Mouse (Mus musculus): Measurements from ENCODE around the gene Krt28.

The Krt28 gene

DNA sequence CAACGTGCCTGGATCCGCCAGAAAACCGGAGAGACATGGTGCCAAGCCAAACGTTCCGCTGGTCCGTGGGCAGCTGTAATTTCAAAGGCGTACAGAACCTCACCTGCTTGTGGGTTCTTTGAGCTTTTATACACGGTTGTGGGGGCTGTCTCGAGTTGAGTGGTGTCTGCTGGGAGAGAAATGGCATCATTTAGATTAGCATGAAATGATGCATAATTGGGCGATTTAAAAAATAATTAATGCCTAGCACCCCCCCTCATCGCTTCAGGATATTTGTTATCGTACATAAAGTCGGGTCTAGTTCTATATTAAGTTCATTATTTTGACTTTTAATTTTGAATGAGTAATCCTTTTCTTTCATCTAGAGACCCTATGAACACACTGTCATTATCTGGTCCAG, at the start of gene Krt28:
Krt28 (minus strand) TSS at position 101 of the 400 bp plus-strand sequence.
- no peak for DNase-seq

DNA sequence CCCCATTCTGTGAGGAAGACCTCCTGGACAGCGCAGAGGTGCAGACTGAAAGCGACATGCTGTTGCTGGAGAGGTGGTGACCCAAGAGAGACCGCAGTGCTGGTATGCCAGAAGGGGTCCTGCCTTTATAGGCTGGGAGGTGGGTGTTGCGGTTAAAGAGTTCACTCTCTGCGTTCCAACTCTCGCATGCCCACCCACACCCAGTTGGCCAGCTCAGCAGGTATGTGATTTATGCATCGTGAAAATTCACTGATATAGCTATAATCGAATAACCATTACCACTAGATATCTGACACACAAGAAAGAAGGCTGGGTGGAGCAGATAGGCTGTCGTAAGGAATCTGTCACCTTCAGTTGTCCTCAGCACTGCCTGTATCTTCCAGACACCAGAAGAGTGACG, 47.5 kb upstream of the Krt28 start, which contains the start of gene Krt12:
Krt12 (minus strand) TSS at position 101 of the 400 bp plus-strand sequence.
- no peak for DNase-seq

DNA sequence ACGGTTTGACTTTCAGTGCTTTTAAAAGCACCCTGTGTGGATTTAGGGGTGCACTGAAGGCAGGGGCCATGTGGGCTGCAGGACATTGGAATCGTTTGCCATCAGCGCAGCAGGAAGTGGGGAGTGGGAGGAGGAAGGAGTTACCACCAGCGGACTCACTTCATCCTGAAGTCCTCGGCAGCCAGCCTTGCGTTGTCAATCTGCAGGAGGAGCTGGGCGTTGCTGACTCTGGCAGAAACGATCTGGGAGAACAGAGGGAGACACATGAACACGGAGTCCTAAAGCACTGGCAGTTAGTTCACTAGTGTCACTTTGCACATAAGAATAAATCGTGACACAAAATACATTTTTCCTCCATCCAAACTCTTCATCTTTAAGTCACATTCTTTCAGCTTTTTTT, 45.9 kb upstream of the Krt28 start:
- DNase-seq: no peak

DNA sequence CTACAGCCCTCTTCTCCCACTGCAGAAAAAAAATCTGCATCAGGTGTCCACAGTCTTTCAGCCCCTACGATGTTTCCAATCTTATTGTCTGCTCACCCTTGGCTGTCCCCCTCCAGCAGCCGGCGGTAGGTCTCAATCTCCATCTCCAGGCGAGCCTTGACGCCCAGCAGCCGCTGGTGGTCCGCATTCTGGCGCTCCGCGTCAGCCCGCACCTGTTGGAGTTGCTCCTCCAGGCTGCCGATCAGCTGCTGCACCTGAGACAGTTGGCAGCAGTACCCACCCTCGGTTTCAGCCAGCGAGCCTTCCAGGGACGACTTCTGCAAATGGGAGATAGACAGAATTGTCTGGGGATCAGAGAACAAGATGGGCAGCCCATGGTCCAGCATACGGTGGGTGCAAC, 43.1 kb upstream of the Krt28 start:
- no peak for DNase-seq

DNA sequence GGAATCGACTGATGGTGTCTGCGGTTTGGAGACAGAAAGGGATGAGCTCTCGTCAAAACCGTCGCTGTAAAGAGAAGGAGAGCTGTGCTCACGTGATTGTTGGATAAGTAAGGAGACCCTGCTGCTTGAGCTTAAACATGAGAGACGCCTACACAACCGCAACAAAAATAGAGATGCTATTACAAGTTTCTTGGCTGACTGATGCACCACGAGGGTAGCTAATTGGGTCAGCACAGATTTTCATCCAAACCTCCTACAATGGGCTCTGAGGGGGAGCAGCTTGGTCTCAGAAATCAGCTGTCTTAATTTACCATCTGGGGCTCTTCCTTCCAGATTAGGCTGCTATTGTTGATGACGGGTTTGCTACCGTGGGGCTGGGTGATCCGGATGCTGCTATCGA, 42.2 kb upstream of the Krt28 start:
- no peak for DNase-seq

DNA sequence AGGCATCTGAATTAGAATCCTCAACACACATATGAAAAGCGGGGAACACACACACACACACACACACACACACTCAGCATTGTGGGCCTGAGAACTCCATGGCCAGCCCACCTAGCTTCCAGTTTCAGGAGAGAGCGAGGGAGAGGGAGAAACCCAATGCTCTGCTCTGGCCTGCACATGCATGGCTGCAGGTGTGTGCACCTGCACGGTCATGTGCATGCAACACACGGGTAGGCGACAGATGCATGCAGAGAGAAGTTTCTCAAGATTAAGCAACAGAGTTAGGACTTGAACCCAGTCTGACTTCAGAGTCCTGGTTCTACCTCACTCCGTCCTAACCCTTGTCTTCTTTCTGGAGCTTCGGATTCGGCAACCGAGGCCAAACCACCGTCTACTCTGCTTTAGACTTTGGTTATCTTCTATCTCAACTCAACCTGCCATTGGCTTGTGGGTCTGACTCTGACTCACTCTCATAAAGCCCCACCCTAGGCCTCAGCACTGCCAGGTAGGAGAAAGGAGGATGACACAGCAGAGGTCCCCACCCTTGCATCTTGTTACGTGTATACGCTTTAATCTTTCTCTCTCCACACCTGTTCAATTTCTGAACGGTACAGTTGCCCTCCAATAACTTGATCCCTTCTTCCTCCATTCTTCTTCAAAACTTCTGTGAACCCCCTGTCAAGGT, 39.9 kb upstream of the Krt28 start:
- DNase-seq: no peak

DNA sequence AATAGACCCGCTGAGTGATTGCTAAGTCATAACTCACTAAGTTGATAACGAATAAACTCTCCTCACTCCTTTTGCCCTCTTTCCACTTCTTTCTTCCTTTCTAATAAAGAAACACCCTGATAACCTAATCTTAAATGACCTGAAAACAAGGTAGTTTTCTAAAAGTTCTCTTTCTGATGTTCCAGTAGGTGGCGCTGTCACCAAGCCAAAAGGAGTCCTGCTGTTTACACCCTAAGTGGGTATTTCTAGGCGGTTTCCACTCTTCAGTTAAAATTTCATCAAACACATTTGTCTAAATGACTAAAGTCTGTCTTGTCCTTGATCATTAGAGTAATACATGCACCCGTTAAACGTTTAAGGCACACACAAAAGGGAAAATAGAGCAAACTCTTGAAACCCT, 38.5 kb upstream of the Krt28 start:
- DNase-seq: no peak

DNA sequence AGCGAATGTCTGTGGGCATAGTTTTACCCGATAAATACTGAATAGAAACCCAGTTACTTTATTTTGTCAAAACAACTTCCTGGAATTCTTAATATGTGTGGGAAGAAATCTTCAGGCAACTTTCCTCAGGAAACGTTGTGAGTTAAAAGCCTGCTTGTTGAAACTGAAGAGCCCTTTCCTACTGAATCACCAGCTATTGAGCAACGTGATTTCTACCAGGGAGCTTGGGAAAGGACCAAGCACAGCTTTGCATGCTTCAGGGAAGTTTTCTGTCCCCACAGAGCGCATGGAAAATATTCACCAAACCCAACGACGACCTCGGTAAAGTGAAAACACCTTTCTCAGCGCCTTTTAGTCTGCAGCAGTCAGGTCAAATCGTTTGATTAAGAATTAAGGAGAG, 31.5 kb upstream of the Krt28 start:
- DNase-seq: no peak

DNA sequence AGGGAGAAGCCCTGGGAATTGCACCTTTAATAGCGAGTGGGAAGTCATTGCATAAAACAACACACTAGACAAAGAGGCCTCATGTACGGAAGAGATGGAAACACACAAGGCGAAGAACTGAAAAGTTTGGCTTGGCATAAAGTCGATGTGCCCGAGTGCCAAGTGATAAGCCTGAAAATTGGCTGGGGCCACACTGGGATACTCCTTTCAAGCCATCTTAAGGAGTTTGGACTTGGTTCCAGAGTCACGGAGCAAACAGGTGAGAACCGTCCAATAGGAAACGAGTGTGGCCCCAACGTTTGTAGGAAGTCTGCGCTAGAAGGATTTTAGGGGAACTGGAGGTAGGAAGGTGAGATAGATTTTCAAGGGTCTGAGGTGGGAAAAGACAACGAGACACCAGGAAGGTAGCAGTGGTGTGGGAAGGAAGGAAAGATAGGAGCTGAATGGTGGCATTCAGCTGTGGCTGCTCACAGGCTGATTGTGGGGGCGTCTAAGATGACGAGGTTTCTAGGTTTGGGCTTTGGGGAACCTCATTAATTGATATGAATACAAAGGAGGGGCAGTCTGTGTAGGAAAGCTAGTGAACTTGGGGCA, 25.4 kb upstream of the Krt28 start:
- DNase-seq: no peak

DNA sequence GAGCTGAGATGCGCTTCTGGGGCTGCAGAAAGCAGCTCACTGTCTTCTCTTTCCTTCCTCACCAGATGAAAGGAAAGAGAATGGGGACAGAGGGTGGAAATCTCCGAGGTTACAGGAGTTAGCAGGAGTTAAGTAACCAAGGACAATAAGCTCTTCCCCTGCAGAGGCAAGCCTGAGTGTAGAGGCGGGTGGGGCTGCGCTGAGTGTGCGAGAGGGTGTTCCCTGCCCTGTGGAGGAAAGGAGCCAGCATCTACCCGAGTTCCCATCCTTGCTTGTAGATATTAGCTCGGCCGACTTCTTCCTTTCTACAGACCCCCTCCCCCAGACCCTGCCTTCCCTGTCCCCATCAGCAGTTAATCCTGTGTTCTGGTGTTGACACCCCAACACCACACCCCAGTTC, 24.1 kb upstream of the Krt28 start:
- no peak for DNase-seq

DNA sequence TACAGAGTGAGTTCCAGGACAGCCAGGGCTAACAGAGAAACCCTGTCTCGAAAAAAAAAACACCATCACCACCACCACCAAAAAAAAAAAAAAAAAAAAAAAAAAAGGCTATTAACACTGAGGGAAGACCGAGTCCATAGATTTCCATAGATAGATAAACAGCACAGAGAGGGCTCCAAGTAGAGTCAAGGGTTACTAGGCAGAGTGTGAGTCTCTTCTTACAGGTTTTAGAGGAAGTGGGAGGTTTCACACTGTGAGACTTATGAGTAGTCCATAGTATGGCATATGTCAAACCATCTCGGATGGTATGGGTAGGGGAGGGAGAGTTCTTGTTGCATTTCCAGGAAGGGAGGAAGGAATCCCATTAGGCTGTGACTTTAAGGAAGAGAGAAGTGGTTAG, 23.4 kb upstream of the Krt28 start:
- DNase-seq: no peak

DNA sequence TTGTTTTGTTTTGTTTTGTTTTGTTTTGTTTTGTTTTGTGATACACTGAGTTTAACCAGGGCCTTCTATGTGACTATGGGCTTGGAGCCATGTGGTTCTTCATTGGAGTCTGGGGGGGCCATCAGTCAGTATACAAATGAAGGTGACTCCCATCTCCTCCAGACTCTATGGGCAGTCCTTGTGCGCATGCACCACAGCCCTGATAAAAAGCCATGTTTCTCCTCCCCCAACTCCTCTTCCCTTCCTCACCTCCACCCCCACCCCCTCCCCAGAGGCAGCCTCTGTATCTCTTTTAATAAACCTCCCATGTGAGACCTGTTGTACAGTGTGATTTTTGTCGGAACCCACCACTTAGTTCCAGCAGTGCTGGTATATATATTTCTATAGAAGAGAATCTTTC, 22.0 kb upstream of the Krt28 start:
- DNase-seq: no peak

DNA sequence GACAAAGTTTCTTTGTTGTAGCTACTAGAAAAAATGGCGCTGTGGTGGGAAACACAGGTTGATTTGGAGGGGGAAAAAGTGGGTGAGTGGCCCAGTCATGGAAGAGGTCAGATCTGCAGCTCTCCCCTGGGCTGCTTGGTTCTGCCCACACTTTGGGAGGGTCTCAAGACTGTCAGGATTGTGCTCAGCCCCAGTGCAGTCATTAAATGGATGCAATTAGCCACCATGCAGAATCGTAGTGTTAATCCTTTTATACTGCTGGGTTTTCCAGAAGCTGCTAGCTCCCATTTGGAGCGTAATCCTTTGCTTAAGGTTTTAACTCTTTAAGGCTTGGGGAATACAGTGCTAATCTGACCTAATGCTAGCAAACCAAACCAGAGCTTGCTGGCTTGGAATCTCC, 21.3 kb upstream of the Krt28 start:
- no peak for DNase-seq

DNA sequence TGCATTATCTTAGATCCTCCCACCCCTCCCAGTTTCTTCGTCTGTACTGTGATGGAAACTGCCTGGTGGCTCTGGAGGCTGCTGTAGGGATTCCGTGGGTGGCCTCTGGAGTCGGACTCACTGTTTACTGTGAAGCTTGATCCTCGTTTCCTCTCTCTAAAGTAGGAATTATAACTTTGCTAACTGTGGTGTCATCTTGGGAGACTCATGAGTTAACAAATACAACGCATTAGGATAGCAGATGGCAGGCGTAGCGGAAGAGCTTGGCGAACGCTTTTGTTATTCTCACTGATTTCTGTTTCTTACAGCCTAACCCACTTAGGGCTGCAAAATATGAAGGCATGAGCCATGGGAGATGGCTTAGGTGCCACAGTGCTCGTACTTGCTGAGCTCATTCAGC, 17.8 kb upstream of the Krt28 start:
- DNase-seq: no peak

DNA sequence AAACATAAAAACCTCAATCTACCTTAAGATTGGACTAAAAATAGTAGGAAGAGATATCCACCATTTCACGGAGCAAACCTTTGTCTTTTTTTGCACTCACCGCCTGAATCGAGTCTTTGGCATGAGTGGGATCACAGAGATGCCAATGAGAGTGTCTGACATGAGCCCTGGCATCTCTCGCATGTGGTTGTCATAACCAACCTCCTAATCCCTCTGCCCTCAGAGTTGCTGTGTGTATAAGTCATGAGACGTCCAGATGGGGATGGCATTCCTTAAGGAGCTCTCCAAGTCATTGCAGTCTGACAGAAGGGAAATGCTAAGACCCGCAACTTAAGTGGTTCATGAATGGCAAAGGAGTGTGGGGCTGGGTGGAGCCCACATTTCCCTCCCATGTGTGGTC, 16.7 kb upstream of the Krt28 start:
- no peak for DNase-seq

DNA sequence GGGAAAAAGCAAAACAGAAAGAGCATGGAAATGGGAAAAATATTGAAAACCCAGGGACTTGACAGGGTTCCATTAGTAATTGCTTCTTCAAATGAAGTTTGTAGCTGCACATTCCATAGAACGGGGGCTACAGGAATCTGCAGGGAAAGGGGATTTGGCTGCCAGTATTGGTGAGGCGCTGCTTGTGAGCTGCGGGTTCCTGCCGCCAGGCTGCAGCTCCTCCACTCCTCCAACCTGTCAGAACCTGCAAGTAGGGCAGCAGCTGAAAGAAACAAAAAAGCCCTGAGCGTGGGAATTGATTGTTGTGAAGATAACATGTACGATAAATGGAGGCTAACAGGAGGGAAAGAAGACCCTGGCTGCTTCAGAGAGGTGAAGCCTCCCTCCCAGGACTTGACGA, 16.2 kb upstream of the Krt28 start:
- DNase-seq: no peak

DNA sequence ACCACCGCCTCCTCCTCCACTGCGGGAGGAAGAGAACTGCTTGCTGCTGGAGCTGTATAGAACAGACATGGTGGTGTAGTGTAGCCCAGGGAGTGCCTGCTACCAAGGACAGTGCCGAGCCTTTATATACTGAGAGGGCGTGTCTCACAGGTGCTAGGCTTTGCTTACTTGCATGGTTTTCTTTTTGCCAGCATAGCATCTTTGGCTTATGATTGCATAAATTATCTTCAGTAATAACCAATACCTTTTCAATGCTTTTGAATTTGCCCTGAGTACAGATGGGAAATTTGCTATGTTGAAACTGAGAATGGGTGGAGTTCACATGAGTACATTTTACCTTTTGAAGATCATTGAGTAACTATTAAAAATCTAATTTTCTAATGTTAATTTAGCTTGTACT, 14.6 kb upstream of the Krt28 start, which contains the start of gene Krt10:
Krt10 (minus strand) TSS at position 101 of the 400 bp plus-strand sequence.
- no peak for DNase-seq

DNA sequence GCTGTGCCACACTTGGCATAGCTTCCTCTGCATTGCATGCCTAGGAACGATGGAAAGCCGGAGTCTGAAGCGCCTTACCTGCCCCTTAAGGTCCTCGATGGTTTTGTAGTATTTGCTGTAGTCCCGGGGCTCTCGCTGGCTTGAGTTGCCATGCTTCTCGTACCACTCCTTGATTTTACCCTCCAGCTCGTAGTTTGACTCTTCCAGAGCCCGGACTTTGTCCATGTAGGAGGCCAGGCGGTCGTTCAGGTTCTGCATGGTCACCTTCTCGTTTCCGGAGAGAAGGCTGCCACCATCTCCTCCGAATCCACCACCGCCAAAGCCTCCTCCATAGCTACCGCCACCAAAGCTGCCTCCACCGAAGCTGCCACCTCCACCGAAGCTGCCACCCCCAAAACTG, 14.0 kb upstream of the Krt28 start:
- no peak for DNase-seq

DNA sequence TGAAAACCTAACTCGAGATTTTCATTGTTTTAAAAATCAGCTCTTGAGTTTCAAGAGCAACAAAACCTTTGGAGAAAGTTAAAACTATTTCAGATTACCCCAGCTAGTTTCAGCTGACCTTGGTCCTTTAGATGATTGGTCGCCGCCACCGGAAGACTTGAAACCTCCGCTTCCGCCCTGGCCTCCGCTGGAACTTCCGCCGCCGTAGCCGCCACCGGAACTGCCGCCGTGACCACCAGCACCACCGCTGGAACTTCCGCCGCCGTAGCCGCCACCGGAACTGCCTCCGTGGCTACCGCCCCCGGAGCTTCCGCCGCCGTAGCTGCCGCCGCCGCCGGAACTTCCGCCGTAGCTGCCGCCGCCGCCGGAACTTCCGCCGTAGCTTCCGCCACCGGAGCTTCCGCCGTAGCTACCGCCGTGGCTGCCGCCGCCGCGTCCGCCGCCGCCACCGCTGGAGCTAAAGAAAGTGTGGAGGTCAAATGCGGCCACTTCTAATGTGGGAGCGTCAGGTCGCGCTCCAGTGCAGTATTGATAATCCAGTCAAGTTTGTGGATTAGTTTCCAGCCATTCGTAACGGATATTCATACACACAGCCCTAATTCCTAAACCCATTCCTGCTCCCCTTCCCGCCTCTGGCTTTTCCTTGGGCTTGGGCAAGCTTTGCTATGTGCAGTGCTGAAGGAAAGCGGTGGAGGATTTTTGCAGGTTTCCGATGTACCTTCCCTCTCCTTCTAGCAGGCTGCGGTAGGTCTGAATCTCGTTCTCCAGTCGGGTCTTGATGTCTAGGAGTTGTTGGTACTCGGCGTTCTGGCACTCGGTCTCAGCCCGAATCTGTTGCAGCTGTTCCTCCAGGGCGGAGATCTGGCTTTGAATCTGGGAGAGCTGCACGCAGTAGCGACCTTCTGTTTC, 11.4 kb upstream of the Krt28 start:
- peak; percentile 70 to 78 for DNase-seq

DNA sequence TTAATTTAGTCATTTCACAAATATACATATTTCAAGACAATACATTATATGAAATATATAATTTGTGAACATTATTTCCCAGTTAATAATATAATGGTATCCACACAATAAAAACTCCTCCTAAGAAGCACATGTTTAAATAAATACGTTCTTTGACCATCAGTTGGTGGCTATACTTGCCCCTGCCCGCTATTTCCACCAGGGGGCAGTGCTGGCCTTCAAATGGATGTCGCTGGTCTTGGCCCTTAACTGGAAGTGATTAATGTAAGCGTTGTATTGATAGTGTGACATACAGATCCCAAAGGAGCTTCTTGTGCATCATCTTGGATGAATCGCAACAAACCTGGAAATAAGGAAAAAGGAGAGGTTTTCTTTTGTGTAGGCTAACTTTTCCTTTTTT, 4.9 kb upstream of the Krt28 start:
- DNase-seq: peak; percentile 54 to 55

DNA sequence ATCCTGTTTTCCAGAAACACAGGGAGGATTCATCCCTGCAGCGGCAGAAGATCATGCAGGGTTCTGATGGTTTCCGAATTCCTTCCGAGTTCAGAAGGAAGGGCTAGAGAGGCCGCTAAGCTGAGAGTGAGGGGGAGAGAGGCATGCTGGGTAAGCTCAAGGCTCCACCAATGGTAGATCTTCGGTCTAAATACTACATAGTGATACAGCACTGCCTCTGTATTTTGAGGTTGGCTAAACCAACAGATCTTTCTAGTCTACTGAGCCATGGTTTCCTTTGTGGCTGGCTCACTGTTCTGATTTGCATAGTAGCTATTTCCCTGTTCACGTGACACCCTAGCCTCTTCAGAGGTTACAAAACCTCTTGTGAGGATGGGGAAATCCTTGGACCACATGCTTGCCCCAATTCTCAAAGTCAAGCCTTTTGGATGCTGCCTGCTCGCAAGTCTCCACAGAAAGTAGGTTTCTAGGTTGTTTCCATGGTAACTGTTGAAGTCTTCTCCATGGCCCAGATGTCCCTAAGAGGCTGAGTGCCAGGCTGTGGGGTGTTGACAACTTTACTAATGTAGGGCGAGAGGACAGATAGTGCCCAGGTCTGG, 4.8 kb downstream of the Krt28 start:
- DNase-seq: peak in 1 of 2 experiments; percentile 9

DNA sequence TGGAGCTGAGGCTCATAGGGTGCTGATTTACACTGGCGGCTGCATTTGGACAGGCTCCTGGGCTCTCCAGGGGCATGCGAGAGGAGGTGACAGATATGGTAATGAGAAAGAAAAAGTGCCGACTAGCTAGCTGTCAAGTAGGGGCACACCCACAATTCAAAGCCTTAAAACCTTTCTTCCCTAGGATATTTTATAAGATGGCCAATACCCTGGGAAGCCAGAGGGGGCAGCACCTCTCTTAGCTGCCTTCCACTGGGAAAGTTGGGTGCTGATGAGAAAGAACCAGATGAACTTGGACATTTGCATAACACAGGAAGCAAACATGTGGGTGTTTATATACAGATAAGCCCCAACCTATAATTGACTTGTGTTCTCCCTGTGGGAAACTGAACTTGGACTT, 5.5 kb downstream of the Krt28 start:
- no peak for DNase-seq

DNA sequence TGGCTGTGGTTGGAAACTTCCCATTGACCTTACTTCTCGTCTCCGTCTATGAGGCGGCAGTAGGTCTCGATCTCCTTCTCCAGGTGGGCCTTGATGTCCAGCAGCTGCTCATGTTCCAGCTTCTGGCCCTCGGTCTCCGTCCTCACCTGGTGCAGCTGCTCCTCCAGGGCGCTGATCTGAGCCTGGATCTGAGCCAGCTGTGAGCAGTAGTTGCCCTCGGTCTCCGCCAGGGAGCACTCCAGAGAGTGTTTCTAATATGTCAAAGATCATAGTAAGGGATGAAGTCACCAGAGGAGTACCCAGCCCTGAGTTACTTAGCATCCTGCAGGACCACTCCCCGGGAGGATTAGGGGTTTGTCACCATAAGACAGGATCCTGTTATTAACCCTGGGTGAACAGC, 7.9 kb downstream of the Krt28 start:
- peak in 1 of 2 experiments; percentile 11 for DNase-seq
